Mouse (Mus musculus) right cerebral cortex, postnatal 36 days (tissue): ENCODE data around the gene Slc46a1.

Experiments used
- DNase-seq, 2 experiments: peaks; one replicate each; pipeline ENCODE4 v3.0.0; 2022; ENCODE audit warnings: low spot score in 2 of 2, mixed read lengths in 1 of 2

The Slc46a1 gene

GRCm38 (mm10) chr11:78455308-78455707 is 10.2 kb upstream of the Slc46a1 start:
- no peak for DNase-seq

GRCm38 (mm10) chr11:78458740-78459139 is 6.8 kb upstream of the Slc46a1 start:
- DNase-seq = no peak

GRCm38 (mm10) chr11:78461894-78462293 is 3.6 kb upstream of the Slc46a1 start:
- DNase-seq = no peak

- DNase-seq = no peak
Observed at GRCm38 (mm10) chr11:78462669-78463068, 2.8 kb upstream of the Slc46a1 start.

- DNase-seq = no peak
Observed at GRCm38 (mm10) chr11:78463286-78464036, 2.0 kb upstream of the Slc46a1 start.

GRCm38 (mm10) chr11:78465116-78465515 is 381 bp upstream of the Slc46a1 start:
- no peak for DNase-seq

DNA sequence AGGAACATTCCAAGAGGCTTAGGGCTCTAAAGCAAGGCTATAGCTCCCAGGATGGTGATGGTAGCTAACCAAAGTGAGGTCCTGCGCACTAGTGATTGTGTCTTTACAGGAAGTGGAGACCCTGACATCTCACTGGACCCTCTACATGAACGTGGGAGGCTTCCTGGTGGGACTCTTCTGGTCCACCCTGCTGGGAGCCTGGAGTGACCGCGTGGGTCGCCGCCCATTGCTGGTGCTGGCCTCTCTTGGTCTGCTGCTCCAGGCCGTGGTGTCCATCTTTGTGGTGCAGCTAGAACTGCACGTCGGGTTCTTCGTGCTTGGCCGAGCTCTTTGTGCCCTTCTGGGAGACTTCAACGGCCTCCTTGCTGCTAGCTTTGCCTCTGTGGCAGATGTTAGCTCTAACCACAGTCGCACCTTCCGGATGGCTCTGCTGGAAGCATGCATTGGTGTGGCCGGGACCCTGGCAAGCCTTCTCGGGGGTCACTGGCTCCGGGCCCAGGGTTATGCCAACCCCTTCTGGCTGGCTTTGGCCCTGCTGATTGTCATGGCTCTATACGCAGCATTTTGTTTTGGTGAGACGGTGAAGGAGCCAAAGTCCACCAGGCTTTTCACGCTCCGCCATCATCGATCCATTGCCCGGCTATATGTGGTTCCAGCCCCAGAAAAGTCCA is 880 bp downstream of the Slc46a1 start:
- no peak for DNase-seq

- DNase-seq = no peak
Observed at GRCm38 (mm10) chr11:78467515-78467914, 2.0 kb downstream of the Slc46a1 start.

DNA sequence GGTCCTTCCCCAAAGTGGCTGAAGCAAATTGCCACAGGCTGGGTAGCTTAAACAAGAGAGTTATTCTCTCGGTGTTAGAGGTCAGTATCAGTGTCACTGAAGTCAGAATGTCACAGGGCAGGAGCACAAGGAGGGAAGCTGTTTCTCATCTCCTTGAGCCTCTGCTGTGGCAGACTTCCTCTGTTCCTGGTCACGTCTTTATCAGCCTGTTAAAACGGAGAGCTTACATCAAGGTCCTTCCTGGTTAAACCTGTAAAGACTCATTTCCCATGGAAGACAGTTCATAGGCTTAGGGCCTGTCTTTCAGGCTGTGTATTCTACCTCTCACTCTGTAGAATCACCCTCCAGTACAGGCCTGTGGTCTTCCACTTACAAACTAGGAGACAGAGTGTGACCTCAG is 2.4 kb downstream of the Slc46a1 start:
- no peak for DNase-seq

DNA sequence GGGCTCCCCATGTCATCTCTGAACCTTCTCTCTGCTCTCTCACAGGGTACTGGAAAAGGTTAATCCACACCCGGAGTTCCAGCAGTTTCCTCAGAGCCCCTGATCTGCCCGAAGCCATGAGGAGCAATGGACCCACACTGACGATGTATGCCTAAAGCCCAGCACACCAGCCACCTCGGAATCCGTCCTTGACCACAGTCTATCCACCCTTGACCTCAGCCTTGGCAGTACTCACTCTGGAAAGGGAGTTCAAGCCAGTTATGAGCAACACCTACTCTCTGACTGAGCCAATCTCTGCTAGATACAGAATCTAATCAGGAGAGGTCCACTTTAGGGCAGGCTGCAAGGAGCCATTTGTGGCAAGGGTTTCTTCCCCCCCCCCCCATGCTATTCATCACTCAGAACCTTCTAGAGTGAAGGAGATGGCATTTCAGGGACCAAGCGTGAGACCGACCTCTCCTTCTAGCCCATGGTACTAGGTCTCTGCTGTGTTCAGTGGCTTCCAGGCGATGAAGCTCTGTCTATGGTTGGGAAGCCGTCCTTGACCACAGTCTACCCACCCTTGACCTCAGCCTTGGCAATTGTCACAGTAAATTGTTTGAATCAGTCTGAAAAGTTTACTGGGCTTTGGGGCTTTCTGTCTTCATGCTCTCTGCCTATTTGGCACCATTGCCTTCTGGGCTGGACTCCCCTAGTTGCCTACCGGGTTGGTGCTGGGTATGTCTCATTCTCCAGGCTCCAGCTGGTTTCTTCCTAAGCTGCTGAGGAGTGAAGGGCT is 6.0 kb downstream of the Slc46a1 start:
- DNase-seq = no peak

DNA sequence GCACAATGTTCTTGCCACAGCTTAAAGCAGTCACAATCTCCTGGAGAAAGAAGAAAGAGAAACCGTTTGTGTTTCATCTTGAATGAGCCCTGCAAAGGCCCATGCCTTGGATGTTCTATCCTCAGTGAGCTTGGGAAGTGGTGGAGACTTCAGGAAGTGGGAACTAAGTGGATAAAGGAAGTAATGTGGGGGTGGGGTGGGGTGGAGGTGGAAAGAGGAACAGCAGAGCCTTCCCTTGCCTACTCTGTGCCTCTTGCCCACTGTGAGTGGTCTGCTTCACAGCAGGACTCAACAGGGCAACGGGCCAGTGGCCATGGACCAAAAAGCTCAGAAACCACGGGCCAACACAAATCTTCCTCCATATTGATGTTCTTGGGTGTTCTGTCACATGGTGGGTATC is 9.8 kb downstream of the Slc46a1 start:
- no peak for DNase-seq

DNA sequence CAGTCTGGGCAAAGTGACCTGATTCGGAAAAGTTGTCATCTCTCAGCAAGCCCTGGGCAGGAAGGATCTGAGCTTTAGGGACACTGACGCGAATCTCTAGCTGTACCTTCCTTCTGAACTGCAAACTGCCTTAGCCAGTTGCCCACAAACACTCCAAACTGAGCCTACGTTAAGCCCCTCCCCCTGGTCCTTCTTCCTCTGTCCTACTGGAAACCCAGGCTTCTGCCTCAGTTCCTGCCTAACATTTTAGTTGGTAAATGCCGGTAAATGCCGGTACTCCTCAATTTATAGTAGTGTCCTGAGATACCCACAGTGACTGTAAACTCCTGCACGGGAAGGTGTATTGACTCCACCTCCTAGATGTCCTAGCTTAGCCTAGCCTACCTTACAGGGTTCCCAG is 18.1 kb downstream of the Slc46a1 start:
- DNase-seq = no peak

GRCm38 (mm10) chr11:78488168-78488567 is 22.7 kb downstream of the Slc46a1 start:
- peak; percentile 44 to 48 for DNase-seq

GRCm38 (mm10) chr11:78490781-78491241 is 25.3 kb downstream of the Slc46a1 start:
- DNase-seq = peak; percentile 36 to 39

DNA sequence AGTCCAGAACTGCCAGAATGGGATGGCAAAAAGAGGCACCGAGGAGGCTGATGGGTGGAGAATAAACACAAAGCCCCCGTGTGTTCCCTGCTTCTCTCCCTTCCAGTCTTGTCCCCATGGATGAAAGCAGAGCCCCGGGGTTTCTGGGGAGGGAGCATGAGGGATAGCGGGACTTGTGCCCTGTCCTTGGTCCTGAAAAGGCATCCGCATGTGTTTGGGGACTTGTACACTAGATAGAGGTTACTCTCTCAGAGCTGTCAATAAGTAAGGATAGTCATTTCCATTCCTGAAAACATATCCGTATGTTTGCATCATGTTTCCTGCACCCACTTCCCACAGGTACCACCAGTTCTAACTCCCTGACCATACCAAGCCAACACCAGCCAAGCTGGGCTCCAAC is 30.4 kb downstream of the Slc46a1 start:
- DNase-seq = no peak

GRCm38 (mm10) chr11:78497071-78497541 is 31.6 kb downstream of the Slc46a1 start:
- DNase-seq = peak; percentile 26 to 32

DNA sequence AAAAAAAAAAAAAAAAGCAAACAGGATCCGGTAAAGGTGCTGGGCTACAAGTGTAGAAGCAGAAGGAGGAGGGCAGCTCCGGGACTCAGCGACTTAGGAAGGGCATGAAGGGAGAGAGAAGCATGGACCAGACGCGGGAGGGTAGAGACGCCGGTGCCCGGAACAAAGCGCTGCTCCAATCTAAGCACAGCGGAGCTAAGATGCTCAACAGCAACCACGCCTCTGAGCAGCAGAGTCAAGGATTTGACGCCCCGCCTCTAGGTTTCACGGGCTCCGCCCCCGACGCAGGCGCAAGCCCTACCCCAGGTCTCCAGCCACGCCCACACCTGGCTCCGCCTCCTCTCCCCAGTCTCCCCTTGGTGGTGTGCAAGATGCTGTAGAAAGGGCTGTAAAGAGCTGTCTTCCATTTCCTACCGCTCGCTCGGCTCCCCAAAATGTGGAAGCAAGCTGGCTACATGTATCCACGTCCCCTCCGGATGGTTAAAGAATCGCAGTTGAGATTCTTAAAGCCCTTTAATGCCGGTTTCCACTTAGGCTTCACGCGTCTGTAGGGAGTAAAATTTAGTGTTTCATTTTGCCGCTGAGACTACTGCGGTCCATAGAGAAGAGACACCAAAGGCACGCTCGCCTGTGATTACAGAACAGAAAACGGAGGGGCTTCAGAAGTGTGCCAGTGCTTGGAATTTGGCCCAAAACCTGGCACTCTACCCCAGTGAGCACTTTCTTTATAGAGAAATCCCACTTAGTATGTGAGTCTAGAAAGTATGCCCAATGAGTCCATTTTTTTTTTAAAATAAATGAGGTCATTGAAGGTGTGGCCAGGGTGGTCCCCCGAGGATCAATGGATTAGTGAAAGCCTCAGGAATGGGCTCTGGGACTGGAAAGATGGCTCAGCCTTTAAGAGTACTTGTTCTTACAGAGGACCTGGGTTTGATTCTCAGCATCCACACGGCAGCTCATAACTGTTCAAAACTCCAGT is 32.3 kb downstream of the Slc46a1 start, which contains the start of gene Sarm1:
Gene Sarm1, minus strand, starts transcription at position 211 of the 979 bp plus-strand sequence.
- peak; percentile 93 to 95 for DNase-seq

- no peak for DNase-seq
Observed at GRCm38 (mm10) chr11:78499004-78499403, 33.5 kb downstream of the Slc46a1 start, which contains the start of gene Vtn. TSS of gene Vtn (plus strand) at chr11:78499091.

GRCm38 (mm10) chr11:78499543-78499942 is 34.0 kb downstream of the Slc46a1 start:
- no peak for DNase-seq

- no peak for DNase-seq
Observed at GRCm38 (mm10) chr11:78500623-78501202, 35.2 kb downstream of the Slc46a1 start.
